Mouse (Mus musculus): ENCODE results near the gene Rab4a.

- TF ChIP-seq POLR2A (IDR thresholded peaks at IDR 0.05; ENCODE audit: borderline replicate concordance, extremely low read depth, low read depth, low read length): no peak
- no peak for TF ChIP-seq CTCF (IDR thresholded peaks at IDR 0.05; ENCODE audit: insufficient read depth, low read length)
Observed at GRCm38 (mm10) chr8:123791101-123791844, 14.5 kb upstream of the Rab4a start.

Data from lung, adult 2 months (tissue).